Mouse (Mus musculus) ES-E14 (cell line): ENCODE data around the gene Fbxl17. TPM values are rescaled to one million over a fixed set of nuclear protein-coding genes. Genes with fewer than 3 reads are reported as not detected.

Source experiments
- DNase-seq: peaks from one replicate; pipeline ENCODE4 v3.0.0-alpha.2; 2013; ENCODE audit warnings: low read depth, low spot score
- H3K27ac ChIP-seq: 2 replicates; pipeline ENCODE4 v1.5.1; 2012; ENCODE audit warnings: low read depth, mild to moderate bottlenecking, low read length, moderate library complexity, mixed read lengths; ENCODE audit not compliant: poor library complexity, insufficient read depth, severe bottlenecking
- H3K36me3 ChIP-seq: 2 replicates; pipeline ENCODE4 v1.6.1; 2012; ENCODE audit warnings: mild to moderate bottlenecking, low read length, moderate library complexity, mixed read lengths; ENCODE audit not compliant: control insufficient read depth, poor library complexity, insufficient read depth, severe bottlenecking
- H3K4me1 ChIP-seq, 2 experiments: fragments of 150-350 bp in 1 of 2; sonication (generic) in 1 of 2; 2 replicates each; pipeline ENCODE4 v1.6.1; 2012; ENCODE audit warnings: low read length in 2 of 2, mild to moderate bottlenecking in 1 of 2, mixed read lengths in 1 of 2; ENCODE audit not compliant: control insufficient read depth in 2 of 2, insufficient read depth in 2 of 2, poor library complexity in 1 of 2
- H3K4me3 ChIP-seq, 2 experiments: fragments of 150-350 bp in 1 of 2; sonication (generic) in 1 of 2; 2 replicates each; pipeline ENCODE4 v1.5.1; 2012; ENCODE audit warnings: low read length in 2 of 2, low read depth in 1 of 2, mild to moderate bottlenecking in 1 of 2, mixed read lengths in 1 of 2; ENCODE audit not compliant: insufficient read depth in 1 of 2, poor library complexity in 1 of 2, severe bottlenecking in 1 of 2
- H3K9ac ChIP-seq: 2 replicates; pipeline ENCODE4 v1.6.1; 2012; ENCODE audit warnings: low read depth, mild to moderate bottlenecking, low read length, mixed read lengths; ENCODE audit not compliant: poor library complexity, insufficient read depth, severe bottlenecking
- H3K9me3 ChIP-seq: fragments of 150-350 bp; sonication (generic); 2 replicates; pipeline ENCODE4 v1.6.1; 2012; ENCODE audit warnings: low read depth, mild to moderate bottlenecking, low read length; ENCODE audit not compliant: control insufficient read depth, insufficient read depth
- CHD2 ChIP-seq: IDR thresholded peaks from 2 replicates; pipeline ENCODE4 v1.6.1; 2014; ENCODE audit warnings: mild to moderate bottlenecking, low read depth, low read length, inconsistent platforms
- HCFC1 ChIP-seq: IDR thresholded peaks from 2 replicates; pipeline ENCODE4 v1.6.1; 2012; ENCODE audit warnings: low read length, inconsistent platforms, borderline replicate concordance; ENCODE audit not compliant: insufficient read depth
- MAFK ChIP-seq: IDR thresholded peaks from 2 replicates; pipeline ENCODE4 v1.6.1; 2014; ENCODE audit warnings: mild to moderate bottlenecking, low read depth, low read length, inconsistent platforms; ENCODE audit not compliant: insufficient read depth
- ZC3H11A ChIP-seq: IDR thresholded peaks from 2 replicates; pipeline ENCODE4 v1.6.1; 2012; ENCODE audit warnings: low read depth, mild to moderate bottlenecking, inconsistent platforms, low read length, borderline replicate concordance
- ZNF384 ChIP-seq: IDR thresholded peaks from 2 replicates; pipeline ENCODE4 v1.6.1; 2012; ENCODE audit warnings: low read depth, low read length, inconsistent platforms
- in situ Hi-C, 2 experiments: fragments of 600-800 bp; cut with MboI; formaldehyde crosslinking; loops; one replicate each; pipeline ENCODE4 v1.15.1; 2025; ENCODE audit warnings: low sequenced_read_pairs in 2 of 2, inconsistent platforms in 1 of 2; ENCODE audit not compliant: unreplicated experiment in 2 of 2
- total RNA-seq: library from RNA; depleted of rRNA; stranded (reverse); fragments of 300-350 nt; gene quantifications from 2 replicates; pipeline ENCODE4 v1.2.3, GENCODE M21; 2012

Fbxl17 gene
- total RNA-seq, 1 experiment = 5.6 TPM

DNA sequence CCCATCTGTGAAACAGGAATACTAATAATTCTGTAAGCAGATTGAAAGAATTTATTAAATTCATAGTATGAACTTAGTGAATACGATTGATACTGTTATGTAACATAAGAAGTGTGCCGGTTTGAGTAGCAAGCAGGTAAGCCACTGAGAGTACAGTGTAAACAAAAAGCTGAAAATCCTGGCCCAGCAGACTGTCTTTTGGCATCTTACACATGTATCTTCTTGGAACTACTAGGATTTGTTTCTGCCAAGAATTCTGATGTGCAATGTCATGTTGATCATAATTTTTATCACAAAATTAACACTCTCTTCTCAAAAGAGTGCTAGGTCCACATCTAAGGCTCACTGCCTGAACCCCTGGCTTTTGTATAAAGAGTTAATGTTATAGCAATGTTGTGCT, 304.3 kb downstream of the Fbxl17 start:
- no peak for DNase-seq
- Histone ChIP-seq H3K36me3 (no peaks in the 10 kb centered on the region), H3K9ac (no peak overlapping the region), H3K9me3 (no peaks in the 10 kb centered on the region), H3K4me1 (no peaks in the 10 kb centered on the region), H3K4me3 (no peak overlapping the region), H3K27ac (no peak overlapping the region)
- no peak for TF ChIP-seq ZNF384
- TF ChIP-seq ZC3H11A = no peak
- TF ChIP-seq CHD2 = no peak
- no peak for TF ChIP-seq HCFC1
- TF ChIP-seq MAFK = no peak
- in situ Hi-C loops = no loop called here

DNA sequence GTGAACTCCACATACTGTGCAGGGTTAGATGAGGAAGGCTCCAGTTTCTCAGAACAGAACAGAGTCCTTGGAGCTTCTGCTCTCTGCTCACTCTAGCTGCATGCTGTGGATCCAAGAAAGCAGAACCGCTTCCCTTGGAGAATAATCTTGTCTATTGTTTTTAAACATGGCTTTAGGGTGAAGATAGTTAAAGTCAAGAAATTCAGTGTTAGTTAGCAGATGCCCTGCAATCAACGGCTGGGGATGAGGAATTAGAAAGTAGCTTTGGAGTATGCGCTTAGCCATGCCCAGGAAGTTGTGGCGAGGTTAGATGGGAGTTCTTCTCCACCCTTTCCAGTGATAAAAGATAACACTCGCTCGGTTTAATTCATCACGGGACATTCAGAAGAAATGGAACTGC, 306.6 kb downstream of the Fbxl17 start:
- DNase-seq = no peak
- Histone ChIP-seq H3K4me1 (no peaks in the 10 kb centered on the region), H3K4me3 (no peak overlapping the region), H3K36me3 (no peaks in the 10 kb centered on the region), H3K9ac (no peak overlapping the region), H3K9me3 (no peaks in the 10 kb centered on the region), H3K27ac (no peak overlapping the region)
- TF ChIP-seq HCFC1 = no peak
- TF ChIP-seq CHD2 = no peak
- in situ Hi-C loops = no loop called here

GRCm38 (mm10) chr17:63191345-63191744, 308.5 kb downstream of the Fbxl17 start:
- Histone ChIP-seq H3K36me3 (no peaks in the 10 kb centered on the region), H3K9me3 (no peaks in the 10 kb centered on the region), H3K27ac (no peak overlapping the region), H3K9ac (no peak overlapping the region), H3K4me1 (peaks cover 0 to under 1% of the 10 kb centered on the region in 2 experiments; a peak in 1 of 4 replicates), H3K4me3 (no peak overlapping the region)
- DNase-seq = no peak
- TF ChIP-seq HCFC1 (no peak), ZC3H11A (no peak), ZNF384 (no peak), CHD2 (no peak), MAFK (no peak)
- in situ Hi-C loops = no loop called here

DNA sequence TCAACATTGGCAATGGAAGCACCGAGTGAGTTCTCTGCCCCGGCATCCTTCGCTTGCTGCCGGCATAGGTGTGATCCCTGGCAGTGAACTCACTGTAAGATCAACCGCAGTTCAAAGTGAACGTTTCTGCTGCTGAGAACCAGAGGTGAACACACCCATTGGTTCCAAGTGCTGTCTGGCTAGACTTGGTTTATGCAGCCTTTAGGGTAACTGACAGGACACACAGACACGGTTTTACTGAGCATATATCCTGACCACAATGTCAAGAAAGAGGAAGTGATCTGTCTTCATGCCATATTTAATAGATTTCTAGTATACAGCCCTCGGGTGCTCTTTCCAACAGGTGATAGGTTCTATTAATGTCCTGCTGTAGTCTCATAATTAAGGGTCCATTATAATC, 310.5 kb downstream of the Fbxl17 start:
- Histone ChIP-seq H3K9me3 (no peaks in the 10 kb centered on the region), H3K4me3 (no peak overlapping the region), H3K36me3 (no peaks in the 10 kb centered on the region), H3K27ac (no peak overlapping the region), H3K9ac (no peak overlapping the region), H3K4me1 (peaks cover 0 to 3% of the 10 kb centered on the region in 2 experiments; a peak in 2 of 4 replicates)
- in situ Hi-C loops = no loop called here
- DNase-seq = no peak
- no peak for TF ChIP-seq ZC3H11A
- no peak for TF ChIP-seq CHD2
- no peak for TF ChIP-seq ZNF384
- TF ChIP-seq MAFK = no peak
- no peak for TF ChIP-seq HCFC1

GRCm38 (mm10) chr17:63185531-63185930, 314.3 kb downstream of the Fbxl17 start:
- Histone ChIP-seq H3K4me3 (no peak overlapping the region), H3K4me1 (peaks cover 3 to 5% of the 10 kb centered on the region in 2 experiments; a peak in 2 of 4 replicates), H3K9me3 (no peaks in the 10 kb centered on the region), H3K9ac (no peak overlapping the region), H3K27ac (no peak overlapping the region), H3K36me3 (no peaks in the 10 kb centered on the region)
- DNase-seq = no peak
- no peak for TF ChIP-seq HCFC1
- no peak for TF ChIP-seq MAFK
- TF ChIP-seq ZC3H11A = no peak
- no peak for TF ChIP-seq CHD2
- TF ChIP-seq ZNF384 = no peak
- in situ Hi-C loops = no loop called here
